Mouse (Mus musculus) frontal cortex, postnatal 36 days (tissue): ENCODE results near the gene Ptprn2.

Experiments
- DNase-seq, 2 experiments: peaks; one replicate each; pipeline ENCODE4 v3.0.0; 2022; ENCODE audit warnings: low spot score in 2 of 2

Ptprn2 gene

GRCm38 (mm10) chr12:117214919-117215318 is 729.4 kb downstream of the Ptprn2 start:
- no peak for DNase-seq

DNA sequence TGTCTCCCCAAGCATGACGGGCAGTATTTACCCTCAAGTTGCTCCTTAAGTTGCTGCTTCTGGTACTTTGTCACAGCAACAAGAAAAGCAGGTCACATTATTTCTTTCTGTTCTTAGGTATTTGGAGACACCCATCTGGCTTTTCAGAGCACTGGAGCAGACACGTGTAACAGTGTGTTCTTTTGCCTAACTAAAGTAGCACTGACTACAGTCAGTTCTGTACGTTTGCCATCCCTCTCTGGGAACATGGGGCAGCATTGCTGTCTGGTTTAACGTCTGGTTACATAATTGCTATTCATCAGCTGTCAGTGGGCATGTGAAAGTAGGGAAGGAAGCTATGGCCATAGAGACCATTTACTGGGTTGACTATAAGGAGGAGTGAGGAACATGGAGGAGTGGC is 736.4 kb downstream of the Ptprn2 start:
- DNase-seq: no peak

GRCm38 (mm10) chr12:117224036-117224435 is 738.5 kb downstream of the Ptprn2 start:
- DNase-seq: no peak

DNA sequence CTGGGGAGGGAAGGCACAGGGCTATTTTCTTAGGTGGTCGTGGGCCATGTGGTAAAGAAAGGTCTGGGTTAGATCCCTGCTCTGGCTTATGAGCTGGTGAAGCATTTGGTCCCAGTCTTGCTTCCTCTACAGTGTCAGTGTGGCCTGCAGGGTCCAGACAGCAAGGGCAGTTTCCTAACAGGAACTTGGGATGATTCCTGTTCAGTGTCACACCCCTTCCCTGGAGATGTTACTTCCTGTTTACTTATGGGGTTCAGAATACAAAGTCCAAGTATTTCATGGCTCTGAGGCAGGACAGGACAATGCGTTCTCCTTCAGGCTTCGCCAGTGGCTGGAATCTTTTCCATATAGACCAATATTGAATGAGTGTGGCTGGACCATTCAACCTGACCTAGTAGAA is 741.7 kb downstream of the Ptprn2 start:
- DNase-seq: no peak

DNA sequence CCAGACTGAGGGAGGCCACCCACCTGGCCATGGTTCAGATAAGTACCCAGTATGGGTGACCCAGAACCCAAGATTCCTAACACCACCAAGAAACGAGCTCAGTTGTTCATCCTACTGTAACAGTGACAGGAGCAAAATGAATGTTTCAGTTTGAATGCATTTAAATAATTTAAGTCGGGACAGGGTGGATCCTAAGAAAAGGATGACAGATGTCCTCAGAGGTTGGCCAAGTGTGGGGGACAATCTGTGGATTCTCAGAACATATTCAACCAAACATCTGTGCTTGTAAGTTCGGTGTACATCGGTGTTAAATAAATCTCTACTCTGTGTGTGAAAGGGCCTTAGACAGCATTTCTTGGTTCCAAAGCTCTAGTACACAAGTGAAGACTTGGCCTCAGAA is 743.9 kb downstream of the Ptprn2 start:
- DNase-seq: peak in 1 of 2 experiments; percentile 70

DNA sequence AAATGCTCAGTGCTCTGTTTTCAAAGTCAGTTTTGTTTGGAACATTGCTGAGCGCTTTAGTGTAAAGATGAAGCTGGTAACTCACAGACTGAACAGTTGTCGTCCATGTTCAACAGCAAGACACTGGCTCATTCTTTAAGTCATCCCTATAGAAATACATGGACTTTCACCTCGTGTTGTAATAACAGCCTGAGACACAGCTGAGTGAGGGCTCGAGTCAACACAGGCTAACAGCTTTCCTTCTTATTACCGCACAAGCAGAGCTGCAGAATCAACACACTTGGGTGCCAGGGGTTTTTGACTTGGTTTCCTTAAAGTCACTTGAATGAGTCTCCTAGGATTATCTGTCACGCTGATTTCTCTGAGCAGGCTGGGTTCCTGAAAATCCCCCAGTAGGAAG is 744.8 kb downstream of the Ptprn2 start:
- DNase-seq: no peak

- no peak for DNase-seq
Measured at GRCm38 (mm10) chr12:117231850-117232249, 746.3 kb downstream of the Ptprn2 start.

DNA sequence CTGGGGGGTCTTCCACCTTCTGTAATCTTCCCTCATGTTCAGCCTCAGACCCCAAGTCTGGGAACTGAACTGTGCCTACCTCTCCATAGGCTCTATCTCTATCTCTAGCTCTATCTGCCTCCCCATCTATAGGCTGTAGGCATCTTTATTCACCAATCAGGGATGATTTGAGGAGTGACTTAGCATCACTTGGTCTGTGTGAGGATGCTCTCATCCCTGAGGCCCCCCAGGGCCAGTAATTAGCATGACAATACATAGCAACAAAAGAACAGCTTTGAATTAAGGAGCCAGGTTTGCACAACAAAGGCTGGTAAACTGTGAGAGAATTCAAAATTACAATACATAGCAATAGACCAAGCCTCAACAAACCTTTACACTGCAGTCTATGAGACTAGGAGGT is 749.6 kb downstream of the Ptprn2 start:
- no peak for DNase-seq

DNA sequence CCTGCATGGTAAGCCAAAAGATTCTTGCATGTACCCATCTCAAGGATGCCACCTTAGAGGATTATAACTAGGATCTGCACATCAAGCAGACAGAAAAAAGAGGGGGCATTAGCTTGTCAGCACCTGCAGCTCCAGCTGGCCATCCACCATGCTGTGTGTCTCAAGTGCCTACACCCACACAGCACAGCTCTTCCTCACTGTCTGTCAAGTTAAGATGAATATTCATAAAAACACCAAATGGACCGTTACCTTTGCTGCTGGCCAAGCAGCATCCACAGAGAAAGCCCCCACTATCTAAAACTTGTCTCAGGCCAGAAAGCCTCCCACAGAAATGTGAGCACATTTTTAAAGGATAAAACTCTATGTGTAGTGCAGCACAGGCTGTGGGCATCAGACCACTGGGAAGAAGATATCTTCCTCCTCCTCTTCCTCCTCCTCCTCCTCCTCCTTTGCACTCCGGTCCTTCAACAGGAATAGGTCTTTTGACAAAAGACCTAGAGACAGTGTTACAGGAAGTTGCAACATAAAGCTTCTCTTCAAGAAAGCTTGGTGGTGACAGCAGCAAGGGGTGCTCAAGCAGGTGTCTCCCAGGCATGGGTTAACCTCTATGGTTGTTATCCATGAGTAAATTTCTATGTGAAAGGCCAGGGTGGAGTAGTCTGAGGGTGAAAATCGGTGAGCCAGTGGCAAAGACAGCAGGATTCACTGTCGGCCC is 750.7 kb downstream of the Ptprn2 start:
- DNase-seq: no peak

DNA sequence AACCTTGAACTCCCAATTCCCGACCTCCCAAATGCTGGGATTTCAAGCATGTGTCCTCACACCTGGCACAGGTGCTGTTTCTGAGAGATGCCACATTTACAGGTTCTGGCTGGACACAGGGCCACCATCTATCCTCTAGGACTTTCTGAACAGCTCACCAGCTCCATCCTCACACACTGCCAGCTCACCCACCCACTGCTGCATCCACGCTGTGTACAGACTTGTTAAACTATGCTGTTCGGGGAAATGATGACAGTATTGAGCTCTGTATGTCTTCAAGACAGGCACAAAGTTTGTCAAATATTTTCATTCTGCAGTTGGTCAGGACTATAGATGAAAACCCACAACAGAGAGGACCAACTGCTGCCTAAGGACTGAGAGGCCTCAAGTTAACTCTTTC is 751.5 kb downstream of the Ptprn2 start:
- DNase-seq: no peak

GRCm38 (mm10) chr12:117239927-117240715 is 754.6 kb downstream of the Ptprn2 start:
- no peak for DNase-seq

- no peak for DNase-seq
Measured at GRCm38 (mm10) chr12:117242181-117242580, 756.7 kb downstream of the Ptprn2 start.

- no peak for DNase-seq
Measured at GRCm38 (mm10) chr12:117245885-117246478, 760.5 kb downstream of the Ptprn2 start.

- DNase-seq: no peak
Measured at GRCm38 (mm10) chr12:117250465-117250864, 764.9 kb downstream of the Ptprn2 start.

- DNase-seq: no peak
Measured at GRCm38 (mm10) chr12:117251663-117252425, 766.3 kb downstream of the Ptprn2 start.

DNA sequence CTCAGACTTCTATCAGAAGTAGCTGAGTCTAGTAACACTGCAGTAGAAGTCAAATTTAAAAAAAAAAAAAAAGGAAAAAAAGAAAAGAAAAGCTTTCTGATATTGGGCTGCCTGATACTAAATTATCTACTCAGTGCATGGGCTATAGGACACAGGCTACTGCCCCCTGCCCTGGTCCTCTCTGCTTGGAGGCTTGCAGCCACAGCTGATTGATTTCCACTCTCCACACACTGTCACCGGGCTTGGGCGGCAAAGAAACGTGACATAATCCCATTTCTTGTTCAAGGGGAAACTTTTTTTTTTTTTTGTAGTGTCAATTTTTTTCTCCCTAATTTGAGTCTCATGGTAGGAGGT is 766.9 kb downstream of the Ptprn2 start:
- no peak for DNase-seq

GRCm38 (mm10) chr12:117254356-117254755 is 768.8 kb downstream of the Ptprn2 start:
- DNase-seq: peak in 1 of 2 experiments; percentile 59

- DNase-seq: no peak
Measured at GRCm38 (mm10) chr12:117255325-117255724, 769.8 kb downstream of the Ptprn2 start.

GRCm38 (mm10) chr12:117255776-117256342 is 770.3 kb downstream of the Ptprn2 start:
- DNase-seq: no peak

DNA sequence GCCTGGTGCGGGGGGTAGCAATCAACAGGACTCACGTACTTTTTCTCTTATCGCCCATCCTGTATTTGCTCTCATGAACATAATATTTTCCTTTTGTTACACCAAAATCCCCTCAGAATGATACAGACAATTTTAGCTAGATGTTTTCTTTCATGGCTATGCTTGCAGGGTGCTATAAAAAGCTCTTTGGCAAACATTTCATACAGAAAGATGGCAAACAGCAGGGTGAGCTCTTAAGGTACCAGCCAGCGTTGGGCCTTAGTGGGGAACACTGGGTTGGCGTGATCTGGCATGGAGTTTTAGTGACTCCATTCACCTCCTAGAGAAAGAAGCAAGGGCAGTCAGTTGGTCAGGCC is 771.3 kb downstream of the Ptprn2 start:
- DNase-seq: no peak

DNA sequence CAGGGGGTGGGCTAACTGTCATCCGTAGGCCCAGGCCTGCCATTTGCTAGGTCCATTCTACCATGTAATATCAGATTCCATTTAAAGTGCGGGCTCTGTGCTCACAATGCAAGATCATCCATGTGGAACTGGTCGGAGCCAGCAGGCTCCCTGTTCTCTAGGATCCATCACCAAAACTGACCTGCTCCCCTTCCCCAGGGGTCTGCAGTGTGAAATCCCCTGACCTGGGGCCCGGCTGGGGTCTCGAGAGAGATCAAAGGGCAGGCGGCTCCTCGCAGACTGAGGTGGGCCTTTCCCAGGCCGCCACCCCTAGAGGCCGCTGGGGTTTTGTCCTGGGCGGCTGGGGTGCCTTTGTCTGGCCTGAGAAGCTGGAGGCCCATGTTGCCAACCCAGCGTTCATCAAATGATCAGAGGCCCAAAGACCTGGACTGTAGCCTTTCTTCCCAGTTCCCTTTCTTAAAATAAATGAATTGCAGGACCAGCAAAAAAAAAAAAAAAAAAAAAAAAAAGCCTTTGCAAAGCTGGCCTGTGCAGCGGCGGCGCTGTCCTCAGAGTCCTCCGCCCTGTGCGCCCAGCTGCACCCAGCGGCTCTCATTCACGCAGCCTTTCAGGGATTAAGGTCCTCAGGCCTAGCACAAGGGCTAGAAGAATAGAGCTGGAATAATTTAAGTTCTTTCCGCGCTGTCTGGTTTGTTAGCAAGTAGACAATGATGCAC is 771.8 kb downstream of the Ptprn2 start:
- DNase-seq: no peak
